Mouse (Mus musculus) megakaryocyte progenitor cell, adult 5-6 weeks (primary cell): ENCODE results near the gene Pik3ip1. TPM values are rescaled to one million over a fixed set of nuclear protein-coding genes. Genes with fewer than 3 reads are reported as not detected.

Experiments used
- ATAC-seq: replicated peaks from 2 replicates; pipeline ENCODE4 v1.8.0; 2016; ENCODE audit warnings: mild to moderate bottlenecking, moderate TSS enrichment, inconsistent platforms; ENCODE audit not compliant: poor library complexity
- total RNA-seq, 2 experiments: library from RNA; stranded (forward) in 1 of 2; stranded (reverse) in 1 of 2; fragments of 157-497, 149-512 nt in 1 of 2; fragments of 200-1000 nt in 1 of 2; gene quantifications; 2 replicates each; pipeline versions ENCODE4 v1.2.3 to v1.2.4; 2015 to 2017

Pik3ip1 gene
- 16.6 and 20.1 TPM in 2 replicates for total RNA-seq (2015)
- total RNA-seq (2017), result 32.9 and 55.1 TPM in 2 replicates

- ATAC-seq, result peak; percentile 5; the same call in 1 of the 2 replicates
These were observed at the start of gene Pik3ip1 for GRCm38 (mm10) chr11:3329891-3330451. TSS of gene Pik3ip1 (plus strand) at chr11:3330401.

- ATAC-seq, result no peak
These were observed 47.3 kb upstream of the Pik3ip1 start for GRCm38 (mm10) chr11:3282887-3283286.

- no peak for ATAC-seq
These were observed 46.6 kb upstream of the Pik3ip1 start for GRCm38 (mm10) chr11:3283645-3284044.

- no peak for ATAC-seq
These were observed 44.3 kb upstream of the Pik3ip1 start for GRCm38 (mm10) chr11:3285940-3286339.

- no peak for ATAC-seq
These were observed 43.1 kb upstream of the Pik3ip1 start for GRCm38 (mm10) chr11:3287131-3287530.

GRCm38 (mm10) chr11:3287921-3288320, 42.3 kb upstream of the Pik3ip1 start:
- ATAC-seq, result no peak

GRCm38 (mm10) chr11:3288521-3289301, 41.5 kb upstream of the Pik3ip1 start, which contains the start of gene Patz1:
TSS of gene Patz1 (plus strand) at chr11:3288874.
- ATAC-seq, result peak; percentile 10

GRCm38 (mm10) chr11:3289302-3289802, 40.8 kb upstream of the Pik3ip1 start:
- ATAC-seq, result peak; percentile 35

GRCm38 (mm10) chr11:3289803-3290639, 40.2 kb upstream of the Pik3ip1 start:
- ATAC-seq, result peak; percentile 32

- ATAC-seq, result no peak
These were observed 39.4 kb upstream of the Pik3ip1 start for GRCm38 (mm10) chr11:3290640-3291310.

- peak; percentile 6 for ATAC-seq
These were observed 38.7 kb upstream of the Pik3ip1 start for GRCm38 (mm10) chr11:3291311-3292061.

- ATAC-seq, result peak; percentile 14; the same call in 1 of the 2 replicates
These were observed 38.2 kb upstream of the Pik3ip1 start for GRCm38 (mm10) chr11:3292062-3292421.

GRCm38 (mm10) chr11:3292711-3293249, 37.4 kb upstream of the Pik3ip1 start:
- no peak for ATAC-seq

- ATAC-seq, result no peak
These were observed 36.8 kb upstream of the Pik3ip1 start for GRCm38 (mm10) chr11:3293361-3293760.

- ATAC-seq, result no peak
These were observed 35.6 kb upstream of the Pik3ip1 start for GRCm38 (mm10) chr11:3294641-3295040.

GRCm38 (mm10) chr11:3296056-3296455, 34.1 kb upstream of the Pik3ip1 start:
- ATAC-seq, result no peak

GRCm38 (mm10) chr11:3297871-3298812, 32.1 kb upstream of the Pik3ip1 start:
- peak; percentile 66 for ATAC-seq

GRCm38 (mm10) chr11:3298813-3299185, 31.4 kb upstream of the Pik3ip1 start:
- no peak for ATAC-seq

- no peak for ATAC-seq
These were observed 29.1 kb upstream of the Pik3ip1 start for GRCm38 (mm10) chr11:3301075-3301474.
